Mouse (Mus musculus): ENCODE data around the gene Creld2. TPM values are rescaled to one million over a fixed set of nuclear protein-coding genes. Genes with fewer than 3 reads are reported as not detected.
A peak's percentile ranks its signal among the peaks of the same experiment; 100 is the strongest.
"Not testable (repeated sequence)": the region's sequence is repeated elsewhere in the genome, so short reads cannot be mapped to it uniquely, and the experiment has no call there.

Creld2 gene
- total RNA-seq (2014; fragmentation: Nextera tagmentation): 8.5 and 10.8 TPM in 2 replicates
- 25.8 and 26.7 TPM in 2 replicates for total RNA-seq (2017)
- polyA plus RNA-seq (2012): 12.3 and 16.5 TPM in 2 replicates

- Histone ChIP-seq H3K4me1 (ENCODE audit: insufficient read depth, low read depth, low read length) (peaks cover 36% of the 10 kb centered on the region), H3K9me3 (replicated peaks) (no peaks in the 10 kb centered on the region), H3K36me3 (replicated peaks) (peaks cover 75% of the 10 kb centered on the region), H3K4me3 (ENCODE audit: low read depth, low read length) (peak within 1 kb of the TSS; percentile 88), H3K27me3 (ENCODE audit: insufficient read depth, low read length) (no peaks in the 10 kb centered on the region)
- ATAC-seq (ENCODE audit: extremely low read depth, insufficient number of reproducible peaks, low FRiP score, poor library complexity, severe bottlenecking): peak; percentile 98
- no peak for TF ChIP-seq TAL1 (conservative IDR thresholded peaks at IDR 0.05; ENCODE audit: low read depth, low read length)
- no peak for TF ChIP-seq GATA2 (IDR thresholded peaks at IDR 0.05; ENCODE audit: borderline replicate concordance, low read depth, low read length)
- no peak for TF ChIP-seq CTCF (IDR thresholded peaks at IDR 0.05; ENCODE audit: low read depth, low read length)
- TF ChIP-seq POLR2AphosphoS5 (IDR thresholded peaks at IDR 0.05; ENCODE audit: insufficient replicate concordance, low read depth, low read length): no peak
- TF ChIP-seq GATA1 (IDR thresholded peaks at IDR 0.05; ENCODE audit: borderline replicate concordance, low read length): no peak
- DNase-seq (ENCODE audit: low spot score): peak; percentile 100
Measured at GRCm38 (mm10) chr15:88819026-88819905, at the start of gene Creld2, which contains the start of gene Alg12. Gene Creld2, plus strand, starts transcription at chr15:88819646. Gene Alg12, minus strand, starts transcription at chr15:88819318.

- ATAC-seq (ENCODE audit: extremely low read depth, insufficient number of reproducible peaks, low FRiP score, poor library complexity, severe bottlenecking); H3K4me1 ChIP-seq (ENCODE audit: insufficient read depth, low read depth, low read length); H3K9me3 ChIP-seq (replicated peaks); H3K4me3 ChIP-seq (ENCODE audit: low read depth, low read length); H3K27me3 ChIP-seq (ENCODE audit: insufficient read depth, low read length); DNase-seq (ENCODE audit: low spot score): not testable (repeated sequence)
- peaks cover 84% of the 10 kb centered on the region for H3K36me3 ChIP-seq (replicated peaks)
Measured at GRCm38 (mm10) chr15:88774630-88775029, 44.8 kb upstream of the Creld2 start.

- no peaks in the 10 kb centered on the region for H3K36me3 ChIP-seq (replicated peaks)
- H3K4me3 ChIP-seq (ENCODE audit: low read depth, low read length): no peak overlapping the region
- no peaks in the 10 kb centered on the region for H3K9me3 ChIP-seq (replicated peaks)
- TF ChIP-seq POLR2AphosphoS5 (IDR thresholded peaks at IDR 0.05; ENCODE audit: insufficient replicate concordance, low read depth, low read length) (no peak), TAL1 (conservative IDR thresholded peaks at IDR 0.05; ENCODE audit: low read depth, low read length) (no peak), GATA2 (IDR thresholded peaks at IDR 0.05; ENCODE audit: borderline replicate concordance, low read depth, low read length) (no peak), GATA1 (IDR thresholded peaks at IDR 0.05; ENCODE audit: borderline replicate concordance, low read length) (no peak), CTCF (IDR thresholded peaks at IDR 0.05; ENCODE audit: low read depth, low read length) (no peak)
- H3K27me3 ChIP-seq (ENCODE audit: insufficient read depth, low read length): peaks cover 5% of the 10 kb centered on the region
- DNase-seq (ENCODE audit: low spot score): no peak
- no peak for ATAC-seq (ENCODE audit: extremely low read depth, insufficient number of reproducible peaks, low FRiP score, poor library complexity, severe bottlenecking)
- no peaks in the 10 kb centered on the region; the same call in 1 of the 2 replicates for H3K4me1 ChIP-seq (ENCODE audit: insufficient read depth, low read depth, low read length)
Measured at GRCm38 (mm10) chr15:88792140-88792850, 27.2 kb upstream of the Creld2 start.

GRCm38 (mm10) chr15:88794729-88795128, 24.7 kb upstream of the Creld2 start:
- not testable (repeated sequence) for H3K9me3 ChIP-seq (replicated peaks); DNase-seq (ENCODE audit: low spot score); H3K36me3 ChIP-seq (replicated peaks); H3K4me3 ChIP-seq (ENCODE audit: low read depth, low read length); ATAC-seq (ENCODE audit: extremely low read depth, insufficient number of reproducible peaks, low FRiP score, poor library complexity, severe bottlenecking); H3K4me1 ChIP-seq (ENCODE audit: insufficient read depth, low read depth, low read length)
- H3K27me3 ChIP-seq (ENCODE audit: insufficient read depth, low read length): peaks cover 11% of the 10 kb centered on the region

- ATAC-seq (ENCODE audit: extremely low read depth, insufficient number of reproducible peaks, low FRiP score, poor library complexity, severe bottlenecking) (no peak), DNase-seq (ENCODE audit: low spot score) (no peak)
- no peak overlapping the region for H3K4me3 ChIP-seq (ENCODE audit: low read depth, low read length)
- H3K9me3 ChIP-seq (replicated peaks): no peaks in the 10 kb centered on the region
- H3K27me3 ChIP-seq (ENCODE audit: insufficient read depth, low read length): peaks cover 9% of the 10 kb centered on the region; the same call in 1 of the 2 replicates
- TF ChIP-seq TAL1 (conservative IDR thresholded peaks at IDR 0.05; ENCODE audit: low read depth, low read length) (no peak), GATA1 (IDR thresholded peaks at IDR 0.05; ENCODE audit: borderline replicate concordance, low read length) (no peak)
- H3K4me1 ChIP-seq (ENCODE audit: insufficient read depth, low read depth, low read length): peaks cover 5% of the 10 kb centered on the region; the same call in 1 of the 2 replicates
- H3K36me3 ChIP-seq (replicated peaks): peaks cover 18% of the 10 kb centered on the region
Measured at GRCm38 (mm10) chr15:88799950-88800371, 19.5 kb upstream of the Creld2 start.

- no peaks in the 10 kb centered on the region for H3K9me3 ChIP-seq (replicated peaks)
- no peak overlapping the region for H3K4me3 ChIP-seq (ENCODE audit: low read depth, low read length)
- no peak for DNase-seq (ENCODE audit: low spot score)
- peaks cover 27% of the 10 kb centered on the region for H3K36me3 ChIP-seq (replicated peaks)
- peaks cover 5% of the 10 kb centered on the region; the same call in 1 of the 2 replicates for H3K4me1 ChIP-seq (ENCODE audit: insufficient read depth, low read depth, low read length)
- TF ChIP-seq TAL1 (conservative IDR thresholded peaks at IDR 0.05; ENCODE audit: low read depth, low read length) (no peak), GATA2 (IDR thresholded peaks at IDR 0.05; ENCODE audit: borderline replicate concordance, low read depth, low read length) (no peak), CTCF (IDR thresholded peaks at IDR 0.05; ENCODE audit: low read depth, low read length) (no peak), GATA1 (IDR thresholded peaks at IDR 0.05; ENCODE audit: borderline replicate concordance, low read length) (no peak), POLR2AphosphoS5 (IDR thresholded peaks at IDR 0.05; ENCODE audit: insufficient replicate concordance, low read depth, low read length) (no peak)
- ATAC-seq (ENCODE audit: extremely low read depth, insufficient number of reproducible peaks, low FRiP score, poor library complexity, severe bottlenecking): no peak
- H3K27me3 ChIP-seq (ENCODE audit: insufficient read depth, low read length): peaks cover 9% of the 10 kb centered on the region; the same call in 1 of the 2 replicates
Measured at GRCm38 (mm10) chr15:88800921-88801354, 18.5 kb upstream of the Creld2 start.
